Mouse (Mus musculus) fibroblast of lung, adult 2 months (primary cell): ENCODE data around the gene Gm14444.
"Not testable (repeated sequence)": the region's sequence is repeated elsewhere in the genome, so short reads cannot be mapped to it uniquely, and the experiment has no call there.

Source experiments
- DNase-seq: peaks from one replicate; pipeline ENCODE4 v3.0.0-alpha.2; 2011; ENCODE audit warnings: low read depth

Gene Gm14444

DNA sequence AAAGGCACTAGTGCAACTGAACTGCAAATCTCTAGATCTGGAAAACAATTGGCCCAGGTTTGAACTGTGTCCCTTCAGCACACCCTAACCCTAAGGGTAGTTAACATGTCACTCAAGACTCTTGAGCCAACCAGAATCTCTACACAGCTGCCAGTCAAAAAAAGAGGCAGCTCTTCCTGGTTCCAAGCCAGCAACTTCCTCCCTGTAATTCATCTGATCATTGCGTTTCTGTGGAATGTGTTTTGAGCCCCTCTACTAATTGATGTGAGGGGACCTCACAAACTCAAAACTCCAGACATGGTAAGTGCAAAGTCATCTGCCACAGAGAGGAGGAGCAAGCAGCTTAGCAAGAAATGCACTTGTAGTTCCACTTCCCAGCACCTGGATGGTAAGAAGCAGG lies at the start of gene Gm14444:
TSS of gene Gm14444 (plus strand) at position 220 of the 400 bp plus-strand sequence.
- not testable (repeated sequence) for DNase-seq

DNA sequence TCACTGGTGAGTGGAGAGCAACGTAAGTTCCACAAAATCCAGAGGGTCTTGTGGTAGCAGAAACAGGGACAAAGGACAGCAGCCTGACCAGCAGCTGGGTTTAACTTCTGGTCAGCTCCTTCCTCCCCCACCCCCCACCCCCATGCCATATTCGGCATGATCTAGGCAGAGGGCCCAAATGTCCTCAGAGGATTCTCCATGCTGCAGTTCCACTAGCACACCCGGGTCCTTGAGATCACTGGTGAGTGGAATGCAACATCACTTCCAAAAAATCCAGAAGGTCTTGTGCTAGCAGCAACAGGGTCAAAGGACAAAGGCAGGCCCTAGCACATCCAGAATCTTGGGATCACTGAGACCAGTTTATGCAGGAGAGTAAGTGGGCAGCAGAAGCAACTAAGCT lies 44.6 kb upstream of the Gm14444 start:
- not testable (repeated sequence) for DNase-seq

DNA sequence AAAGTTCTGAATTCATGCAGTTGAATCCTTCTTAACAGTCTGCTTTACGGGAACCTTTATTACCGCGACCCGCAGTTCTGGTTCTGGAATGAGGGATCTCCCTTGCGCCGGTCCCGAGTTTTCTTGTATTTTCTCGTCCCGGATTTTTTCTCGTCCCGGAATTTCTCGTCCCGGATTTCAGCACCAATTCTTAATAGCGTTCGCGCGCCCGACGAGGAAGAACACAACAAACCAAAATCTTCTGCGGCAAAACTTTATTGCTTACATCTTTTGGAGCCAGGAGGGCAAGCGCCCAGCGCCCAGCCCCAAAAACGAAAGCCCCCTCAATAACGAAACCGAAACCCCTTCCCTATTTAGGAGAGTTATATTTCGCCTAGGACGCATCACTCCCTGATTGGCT lies 34.2 kb downstream of the Gm14444 start:
- DNase-seq, result not testable (repeated sequence)

DNA sequence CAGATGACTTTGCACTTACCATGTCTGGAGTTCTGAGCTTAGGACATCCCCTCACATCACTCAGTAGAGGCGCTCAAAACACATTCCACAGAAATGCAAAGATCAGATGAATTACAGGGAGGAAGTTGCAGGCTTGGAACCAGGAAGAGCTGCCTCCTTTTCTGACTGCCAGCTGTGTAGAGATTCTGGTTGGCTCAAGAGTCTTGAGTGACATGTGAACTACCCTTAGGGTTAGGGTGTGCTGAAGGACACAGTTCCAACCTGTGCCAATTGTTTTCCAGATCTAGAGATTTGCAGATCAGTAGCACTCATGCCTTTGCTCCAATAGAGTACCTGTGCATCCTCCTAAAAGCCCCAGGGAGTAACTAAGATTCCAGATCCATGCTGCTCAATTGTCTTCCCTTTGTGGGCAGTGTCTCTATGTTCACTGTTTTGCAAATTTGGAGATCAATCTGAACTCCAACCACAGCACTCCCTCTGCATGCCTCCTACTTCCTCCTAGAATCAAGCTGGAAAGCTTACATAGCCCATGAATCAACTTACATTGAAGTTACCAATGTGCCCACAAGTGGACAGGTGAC lies 57.7 kb downstream of the Gm14444 start, which contains the start of gene Gm14393:
TSS of gene Gm14393 (minus strand) at position 101 of the 581 bp plus-strand sequence.
- not testable (repeated sequence) for DNase-seq
